Mouse (Mus musculus): ENCODE measurements around the gene Sdhaf1. TPM values are rescaled to one million over a fixed set of nuclear protein-coding genes. Genes with fewer than 3 reads are reported as not detected.

Sdhaf1 gene
- total RNA-seq, 2 experiments from 2014 or later, result 9.0 to 10.5 TPM

DNA sequence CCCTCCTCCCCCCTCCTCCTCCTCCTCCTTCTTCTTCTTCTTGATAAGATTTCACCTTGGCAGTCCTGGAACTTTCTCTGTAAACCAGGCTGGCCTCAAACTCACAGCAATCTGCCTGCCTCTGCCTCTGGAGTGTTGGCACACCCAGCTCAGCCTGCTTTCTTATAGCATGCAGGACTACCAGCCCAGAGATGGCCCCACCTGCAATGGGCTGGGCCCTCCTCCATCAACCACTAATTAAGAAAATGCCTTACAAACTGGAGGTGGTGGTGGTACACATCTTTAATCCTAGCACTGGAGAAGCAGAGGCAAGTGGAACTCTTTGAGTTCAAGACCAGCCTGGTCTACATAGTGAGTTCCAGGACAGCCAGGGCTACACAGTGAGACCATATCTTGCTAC is 2.7 kb upstream of the Sdhaf1 start:
- no peak for ATAC-seq (replicated peaks; ENCODE audit: poor library complexity)

- ATAC-seq (replicated peaks; ENCODE audit: poor library complexity), result peak; percentile 56
Observed at GRCm38 (mm10) chr7:30325364-30325763, 1.7 kb upstream of the Sdhaf1 start.

DNA sequence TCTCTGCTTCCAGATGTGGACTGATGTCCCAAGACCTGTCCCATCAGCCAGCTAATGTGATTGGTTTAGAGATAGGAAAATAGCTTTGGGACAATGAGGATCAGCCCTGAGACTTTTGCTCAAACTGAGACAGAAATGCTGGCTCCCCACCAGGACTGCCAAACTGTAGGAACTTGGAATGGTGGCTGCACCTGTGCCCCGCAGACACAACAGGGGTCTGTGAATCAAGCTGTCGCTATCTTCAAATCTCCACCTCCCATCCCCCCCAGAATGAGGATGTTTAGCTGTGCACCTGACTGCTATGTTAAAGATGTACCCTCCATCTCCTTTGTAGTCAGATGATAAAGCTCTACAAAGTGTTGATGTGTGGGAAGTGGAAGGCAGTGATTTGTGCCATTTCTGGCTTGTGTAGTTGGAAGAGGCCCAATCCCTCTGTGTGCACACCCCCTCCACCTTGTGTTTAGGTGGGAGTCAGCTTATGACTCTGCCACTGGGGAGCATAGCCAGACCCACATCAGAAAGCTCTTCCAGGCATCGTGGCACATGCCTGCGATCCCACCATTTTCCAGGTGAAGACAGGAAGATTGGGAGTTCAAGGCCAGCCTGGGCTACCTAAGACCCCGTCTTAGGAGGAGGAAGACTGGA is 727 bp upstream of the Sdhaf1 start:
- no peak for ATAC-seq (replicated peaks; ENCODE audit: poor library complexity)

DNA sequence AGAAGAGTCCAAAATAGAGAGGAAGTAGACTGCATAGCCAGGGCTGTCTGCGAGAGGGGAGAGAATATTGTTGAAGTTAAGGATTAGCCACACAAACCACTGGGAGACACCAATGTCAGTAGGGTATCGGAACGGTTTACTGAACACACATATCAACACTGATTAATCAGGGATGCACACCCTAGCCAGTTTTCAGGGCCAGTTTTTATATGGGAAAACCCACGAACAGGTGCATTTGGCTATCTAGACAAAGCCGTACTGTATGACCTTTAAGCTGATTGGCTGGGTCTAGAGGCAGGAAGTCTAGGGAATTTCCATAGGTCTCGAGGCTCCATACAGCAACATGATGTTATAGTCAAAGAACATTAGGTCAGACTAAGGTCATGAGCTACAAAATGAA is 830 bp downstream of the Sdhaf1 start:
- no peak; the same call in 1 of the 2 replicates for ATAC-seq (replicated peaks; ENCODE audit: poor library complexity)

DNA sequence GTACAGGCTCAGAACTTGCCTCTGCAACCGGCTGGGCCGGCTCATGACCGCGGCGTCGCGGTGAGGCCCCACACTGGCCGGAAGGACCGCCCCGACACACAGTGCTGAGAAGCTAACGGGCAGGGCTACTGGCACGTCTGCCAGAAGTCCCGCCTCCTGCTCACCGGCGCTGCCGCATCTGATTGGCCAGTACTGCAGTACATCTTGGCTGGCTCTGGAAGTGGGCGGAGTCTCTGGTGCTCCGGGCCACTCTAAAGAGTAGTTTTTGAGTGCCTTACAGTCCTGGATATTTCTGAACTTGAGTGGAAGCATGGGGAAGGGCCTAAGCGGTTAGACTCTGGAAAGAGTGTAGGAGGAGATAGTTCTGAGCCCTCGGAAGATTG is 1.4 kb downstream of the Sdhaf1 start:
- ATAC-seq (replicated peaks; ENCODE audit: poor library complexity), result peak; percentile 93

DNA sequence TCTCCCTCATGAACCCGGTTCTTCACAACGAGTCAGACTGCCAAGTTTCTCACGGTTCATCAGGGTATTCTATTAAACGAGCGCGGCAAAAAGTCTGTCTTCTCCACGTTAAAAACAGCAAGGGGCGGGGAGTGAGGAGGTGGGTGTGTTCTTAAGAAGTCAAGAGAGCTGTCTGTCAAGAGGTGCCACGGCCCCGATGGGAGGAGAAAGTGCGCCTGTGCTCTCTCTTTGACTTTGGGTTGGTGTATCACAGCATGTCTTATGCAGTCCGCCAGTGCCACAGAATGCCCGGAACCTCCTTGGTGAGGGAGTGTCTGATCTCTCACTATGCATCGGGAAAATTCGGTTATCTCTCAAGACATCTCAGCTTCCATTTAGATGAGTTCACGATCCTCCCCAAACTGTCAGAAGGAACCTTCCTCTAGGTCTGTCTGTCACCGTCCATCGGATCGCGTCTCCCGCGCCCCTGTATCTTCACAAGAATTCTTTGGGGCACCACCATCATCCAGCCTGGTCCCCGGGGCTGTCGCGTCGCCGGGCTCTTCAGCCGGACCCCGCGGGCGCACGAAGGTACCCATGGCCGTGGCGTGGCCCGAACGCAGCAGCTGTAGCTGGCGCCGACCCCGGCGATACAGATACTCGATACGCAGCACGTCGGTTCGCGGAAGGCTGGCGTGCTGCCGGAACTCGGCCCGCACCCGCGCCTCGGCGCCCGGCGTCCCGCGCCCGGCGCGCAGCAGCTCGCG is 2.0 kb downstream of the Sdhaf1 start, which contains the start of gene E130208F15Rik:
E130208F15Rik (plus strand) TSS at position 202 of the 746 bp plus-strand sequence.
- peak; percentile 74 for ATAC-seq (replicated peaks; ENCODE audit: poor library complexity)

DNA sequence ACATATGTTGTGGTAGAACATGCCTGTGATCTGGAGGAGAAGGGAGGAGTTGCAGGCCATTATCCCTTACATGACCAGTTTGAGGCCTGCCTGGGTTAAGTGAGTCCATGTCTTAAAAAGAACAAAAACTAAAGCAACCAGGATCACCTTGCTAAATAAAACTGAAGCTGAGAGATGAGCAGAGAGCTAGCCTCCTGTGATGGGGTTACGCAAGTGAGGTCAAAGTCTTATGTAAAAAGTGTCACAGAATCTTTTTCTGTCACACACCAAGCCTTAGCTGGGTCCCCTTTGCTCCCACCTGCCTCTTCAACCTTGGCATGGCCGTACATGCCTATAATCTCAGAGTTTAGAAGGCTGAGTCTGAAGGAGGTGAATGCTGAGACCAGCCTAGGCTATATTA is 2.7 kb downstream of the Sdhaf1 start:
- no peak for ATAC-seq (replicated peaks; ENCODE audit: poor library complexity)

DNA sequence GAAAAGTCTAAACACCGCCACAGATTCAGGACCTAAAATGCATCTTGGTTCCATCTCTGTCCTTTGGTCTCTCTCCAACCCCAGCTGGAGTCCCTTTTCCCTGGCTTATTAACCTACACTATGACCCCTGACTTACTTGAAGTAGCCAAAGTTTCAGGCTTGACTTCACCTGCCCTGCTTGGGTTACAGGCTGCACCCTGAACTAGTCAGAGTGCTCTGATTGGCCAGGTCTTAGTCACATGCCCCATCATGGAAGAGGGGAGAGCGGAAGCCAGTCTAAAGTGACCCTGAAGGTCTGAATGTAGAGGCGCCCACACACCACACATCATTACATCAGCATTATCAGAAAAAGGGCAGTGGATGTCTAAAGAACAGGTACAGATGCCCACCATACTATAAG is 5.6 kb downstream of the Sdhaf1 start:
- ATAC-seq (replicated peaks; ENCODE audit: poor library complexity), result no peak

- no peak for ATAC-seq (replicated peaks; ENCODE audit: poor library complexity)
Observed at GRCm38 (mm10) chr7:30315559-30316529, 7.9 kb downstream of the Sdhaf1 start.

- no peak for ATAC-seq (replicated peaks; ENCODE audit: poor library complexity)
Observed at GRCm38 (mm10) chr7:30314721-30315155, 9.0 kb downstream of the Sdhaf1 start, which contains the start of gene Syne4. Syne4 (plus strand) TSS chr7:30314807.

DNA sequence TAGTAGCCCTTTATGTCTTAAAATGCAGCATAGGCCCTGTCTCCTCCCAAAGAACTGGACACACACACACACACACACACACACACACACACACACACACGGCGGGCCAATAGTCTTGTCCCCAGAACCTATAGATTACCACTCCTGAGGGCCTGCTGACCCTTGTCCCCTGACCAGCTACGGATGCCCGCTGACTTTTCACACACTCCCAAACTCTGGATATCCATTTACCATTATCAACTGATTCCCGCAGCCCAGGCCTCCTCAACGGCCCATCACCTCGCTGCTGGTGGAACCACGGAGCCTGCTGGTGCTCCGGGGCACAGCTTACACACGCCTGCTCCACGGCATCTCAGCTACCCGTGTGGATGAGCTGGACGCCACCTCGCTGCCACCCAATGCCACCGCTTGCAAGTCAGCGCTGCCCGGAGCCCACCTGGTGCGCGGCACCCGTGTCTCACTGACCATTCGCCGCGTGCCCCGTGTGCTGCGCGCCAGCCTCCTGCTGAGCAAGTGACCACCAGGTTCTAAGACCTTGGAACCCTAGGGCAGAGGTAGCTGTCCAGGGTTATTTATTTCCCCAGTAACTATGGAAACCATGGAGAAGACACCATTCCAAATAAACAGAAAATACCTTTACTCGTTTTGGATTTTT is 9.9 kb downstream of the Sdhaf1 start:
- no peak for ATAC-seq (replicated peaks; ENCODE audit: poor library complexity)

DNA sequence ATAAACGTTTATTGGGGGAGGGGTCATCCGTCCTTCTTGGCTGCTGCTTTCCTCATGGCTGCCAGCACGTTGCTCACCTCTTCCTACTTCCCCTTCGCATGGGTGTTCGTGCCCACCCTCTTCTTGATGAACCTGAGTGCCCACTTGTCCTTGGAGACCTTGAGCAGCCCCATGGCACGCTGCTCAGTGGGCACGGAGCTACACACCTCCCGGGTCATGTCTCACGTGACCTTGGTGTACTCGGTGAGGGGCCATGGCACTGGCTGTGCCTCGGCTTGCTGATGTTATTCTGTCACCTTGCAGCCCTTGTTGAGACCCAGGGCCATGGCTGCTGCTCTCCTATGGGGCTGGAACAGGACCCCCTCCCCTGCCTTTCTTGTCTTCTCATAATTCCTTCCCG is 13.6 kb downstream of the Sdhaf1 start:
- ATAC-seq (replicated peaks; ENCODE audit: poor library complexity), result no peak

GRCm38 (mm10) chr7:30309395-30310129 is 14.1 kb downstream of the Sdhaf1 start:
- ATAC-seq (replicated peaks; ENCODE audit: poor library complexity), result no peak

- peak; percentile 99 for ATAC-seq (replicated peaks; ENCODE audit: poor library complexity)
Observed at GRCm38 (mm10) chr7:30308076-30309005, 15.4 kb downstream of the Sdhaf1 start, which contains the start of gene Alkbh6. Alkbh6 (plus strand) TSS chr7:30308717.

- ATAC-seq (replicated peaks; ENCODE audit: poor library complexity), result 0 out of 2 replicates have a peak, but pooled peaks have one; percentile 30
Observed at GRCm38 (mm10) chr7:30306083-30306779, 17.5 kb downstream of the Sdhaf1 start.

DNA sequence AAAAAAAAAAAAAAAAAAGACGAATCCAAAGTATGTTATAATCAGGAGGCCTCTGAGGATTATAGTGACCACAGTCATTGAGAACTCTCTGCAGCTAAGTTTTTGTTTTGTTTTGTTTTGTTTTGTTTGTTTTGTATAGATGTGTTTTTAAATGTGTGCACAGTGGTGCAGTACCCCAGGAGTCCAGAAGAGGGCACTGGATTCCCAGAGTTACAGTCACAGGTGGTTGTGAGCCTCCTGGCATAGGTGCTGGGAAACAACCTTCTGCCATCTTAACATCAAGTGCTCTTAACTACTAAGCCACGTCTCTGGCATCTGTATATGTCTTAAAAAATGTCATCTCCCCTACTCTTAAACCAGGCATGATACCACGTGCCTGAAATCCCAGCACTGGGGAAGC is 22.8 kb downstream of the Sdhaf1 start:
- ATAC-seq (replicated peaks; ENCODE audit: poor library complexity), result peak; percentile 80

GRCm38 (mm10) chr7:30297266-30297665 is 26.4 kb downstream of the Sdhaf1 start:
- ATAC-seq (replicated peaks; ENCODE audit: poor library complexity), result no peak

GRCm38 (mm10) chr7:30296816-30297215 is 26.9 kb downstream of the Sdhaf1 start:
- ATAC-seq (replicated peaks; ENCODE audit: poor library complexity), result no peak

All from megakaryocyte progenitor cell, adult 5-6 weeks (primary cell).